Mouse (Mus musculus): ENCODE measurements around the gene Emilin2.

Emilin2 gene

GRCm38 (mm10) chr17:71260658-71261057, 51.1 kb downstream of the Emilin2 start:
- DNase-seq, result no peak

- DNase-seq, result no peak
These were observed 52.1 kb downstream of the Emilin2 start for GRCm38 (mm10) chr17:71259727-71260126.

- no peak for DNase-seq
These were observed 54.8 kb downstream of the Emilin2 start for GRCm38 (mm10) chr17:71256806-71257536.

- peak; percentile 36 for DNase-seq
These were observed 55.6 kb downstream of the Emilin2 start for GRCm38 (mm10) chr17:71256068-71256615.

- DNase-seq, result peak; percentile 75
These were observed 57.0 kb downstream of the Emilin2 start for GRCm38 (mm10) chr17:71254736-71255135.

DNA sequence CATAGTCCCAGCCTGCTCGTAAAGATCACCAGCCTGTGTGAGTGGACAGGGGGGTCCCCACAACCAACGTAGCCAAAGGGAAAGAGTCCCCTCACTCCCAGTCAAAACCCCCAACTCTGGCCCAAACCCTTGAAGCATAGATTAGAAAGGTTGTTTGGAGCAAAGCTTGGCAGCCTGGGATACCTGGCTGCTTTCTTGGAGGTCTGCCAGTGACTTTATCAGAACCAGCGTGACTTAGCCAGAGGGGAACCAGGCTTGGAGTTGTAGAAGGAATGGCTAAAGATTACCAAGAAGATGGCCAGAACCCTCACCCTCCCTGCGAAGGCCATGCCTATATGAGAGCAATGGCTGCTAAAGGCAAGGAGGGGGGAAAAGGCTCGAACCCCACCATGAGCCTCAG, 57.7 kb downstream of the Emilin2 start:
- DNase-seq, result no peak

DNA sequence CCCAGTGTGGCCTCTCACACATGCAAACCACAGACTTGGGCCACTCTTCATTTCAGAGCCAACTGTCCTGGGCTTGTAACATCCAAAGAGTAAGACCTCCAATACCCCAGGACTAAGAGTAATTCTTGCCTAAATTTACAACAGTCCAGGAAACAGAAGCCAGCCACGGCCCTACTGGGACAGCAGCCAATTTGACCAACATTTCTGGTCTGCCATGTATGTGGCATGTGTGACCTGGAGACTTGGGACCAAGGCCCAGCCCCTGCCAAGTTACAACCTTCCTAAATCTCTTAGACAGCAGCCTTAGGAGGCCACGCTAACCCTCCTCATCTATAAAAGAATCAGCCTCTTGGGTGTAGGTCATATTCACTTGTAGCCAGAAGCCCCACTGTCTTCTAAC, 58.4 kb downstream of the Emilin2 start:
- no peak for DNase-seq

DNA sequence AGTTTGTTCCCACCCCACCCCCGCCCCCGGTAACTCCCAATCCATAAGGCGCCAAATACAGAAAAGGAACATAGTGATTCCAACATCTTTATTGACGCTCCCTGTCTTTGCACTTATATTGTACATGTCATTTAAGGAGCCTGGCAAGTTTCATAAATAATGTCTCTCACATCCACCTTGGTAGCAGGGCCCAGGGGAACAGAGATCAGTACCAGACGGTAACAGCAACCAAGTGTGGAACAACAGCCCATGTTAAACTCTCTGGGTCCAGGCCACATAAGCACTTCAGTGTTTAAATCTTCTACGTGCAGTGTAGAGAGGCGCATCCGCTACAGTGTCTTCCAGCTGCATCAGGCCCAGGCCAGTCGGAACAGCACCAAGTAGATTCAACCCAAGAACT, 59.7 kb downstream of the Emilin2 start:
- no peak for DNase-seq

DNA sequence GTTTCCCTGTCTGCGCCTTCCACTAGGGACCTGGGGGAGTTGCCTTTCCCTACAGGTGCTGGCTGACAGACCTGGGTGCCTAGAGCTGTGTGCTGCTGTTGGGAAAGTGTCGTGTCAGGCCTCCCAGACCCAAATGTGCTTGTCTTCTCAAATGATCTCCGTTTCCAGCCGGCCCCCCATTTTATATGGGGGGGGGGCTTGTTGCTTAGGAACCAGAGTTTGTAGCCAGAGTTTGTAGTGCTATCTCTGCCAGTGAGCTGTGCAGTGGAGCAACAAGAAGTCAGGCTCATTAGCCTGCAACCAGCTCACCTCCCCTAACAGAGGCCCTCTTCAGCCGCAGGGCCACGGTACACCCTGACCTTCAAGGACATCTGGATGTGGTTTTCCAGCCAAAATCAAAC, 60.2 kb downstream of the Emilin2 start:
- no peak for DNase-seq

DNA sequence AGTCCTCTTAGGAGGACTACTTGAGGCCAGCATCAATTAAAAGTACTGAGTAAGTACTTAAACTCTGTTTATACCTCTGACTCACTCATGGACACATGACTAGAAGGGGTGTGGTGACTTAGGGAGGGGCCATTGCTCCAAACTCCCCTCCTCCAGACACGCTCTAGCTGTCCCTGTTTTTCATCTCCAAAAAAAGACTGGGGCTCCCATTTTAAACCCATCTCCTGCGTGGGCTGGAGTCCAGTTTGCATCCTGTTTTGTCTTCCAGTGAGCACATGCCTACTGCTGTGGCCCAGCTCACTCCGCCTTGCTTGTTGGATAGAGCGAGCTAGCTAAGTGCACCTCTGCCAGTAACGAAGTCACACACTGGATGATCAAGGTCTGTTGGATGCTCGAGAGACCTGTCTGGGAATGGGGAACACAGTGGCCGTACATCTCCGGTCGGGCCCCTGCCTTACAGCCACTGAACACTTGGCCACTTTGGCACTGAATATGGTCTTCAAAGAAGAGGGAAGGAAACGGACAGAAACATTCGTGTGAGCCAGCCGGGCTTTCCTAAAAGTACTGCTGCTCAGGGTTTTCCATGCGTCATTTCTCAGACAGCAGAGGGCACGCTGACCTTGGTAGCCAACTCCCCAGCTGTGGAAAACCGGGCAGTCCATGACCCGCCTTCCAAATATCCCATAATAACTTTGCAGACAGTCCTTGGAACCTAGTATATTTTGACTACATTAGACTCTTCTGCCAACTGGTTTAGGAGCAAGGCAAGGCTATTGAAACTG, 60.8 kb downstream of the Emilin2 start:
- no peak for DNase-seq

DNA sequence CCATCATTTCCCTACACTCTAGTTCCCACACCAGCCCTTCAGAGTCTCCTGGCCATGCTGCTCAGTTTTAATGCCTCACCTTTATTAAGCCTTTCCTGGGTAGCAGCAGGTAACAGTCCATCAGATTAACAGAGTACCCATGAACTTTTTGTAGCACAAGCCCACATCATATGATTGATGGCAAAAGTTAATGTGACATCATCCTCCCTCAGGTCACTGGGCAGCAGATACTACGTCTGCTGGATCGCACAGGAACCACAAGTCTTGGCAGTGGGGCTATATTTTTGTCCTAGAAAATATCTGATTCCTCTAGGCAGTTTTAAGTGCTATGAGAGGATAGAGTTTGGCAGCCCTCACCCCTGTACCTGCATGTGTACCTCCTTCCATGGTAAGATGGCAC, 61.7 kb downstream of the Emilin2 start:
- DNase-seq, result no peak

- no peak for DNase-seq
These were observed 62.8 kb downstream of the Emilin2 start for GRCm38 (mm10) chr17:71248963-71249362.

GRCm38 (mm10) chr17:71246022-71246421, 65.8 kb downstream of the Emilin2 start:
- DNase-seq, result no peak

- DNase-seq, result no peak
These were observed 66.6 kb downstream of the Emilin2 start for GRCm38 (mm10) chr17:71245133-71245532.

DNA sequence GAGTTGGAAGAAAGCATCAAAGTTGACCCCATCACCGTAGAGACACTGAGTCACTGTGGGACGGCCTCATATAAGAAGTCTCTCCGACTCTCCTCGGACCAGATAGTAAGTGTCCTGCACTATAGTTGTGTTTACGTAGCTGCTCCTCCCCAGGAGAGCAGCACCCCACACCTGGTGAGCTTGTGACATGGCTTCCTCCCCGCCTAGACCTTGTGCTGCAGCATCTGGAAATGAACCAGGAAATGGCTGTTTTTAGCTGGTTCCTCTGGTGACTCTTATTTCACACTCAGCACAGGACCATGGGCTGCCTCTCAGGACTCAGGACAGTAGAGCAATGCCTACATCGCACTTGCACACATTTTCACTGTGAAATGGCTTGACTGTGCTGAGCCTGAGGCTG, 69.1 kb downstream of the Emilin2 start:
- DNase-seq, result no peak

DNA sequence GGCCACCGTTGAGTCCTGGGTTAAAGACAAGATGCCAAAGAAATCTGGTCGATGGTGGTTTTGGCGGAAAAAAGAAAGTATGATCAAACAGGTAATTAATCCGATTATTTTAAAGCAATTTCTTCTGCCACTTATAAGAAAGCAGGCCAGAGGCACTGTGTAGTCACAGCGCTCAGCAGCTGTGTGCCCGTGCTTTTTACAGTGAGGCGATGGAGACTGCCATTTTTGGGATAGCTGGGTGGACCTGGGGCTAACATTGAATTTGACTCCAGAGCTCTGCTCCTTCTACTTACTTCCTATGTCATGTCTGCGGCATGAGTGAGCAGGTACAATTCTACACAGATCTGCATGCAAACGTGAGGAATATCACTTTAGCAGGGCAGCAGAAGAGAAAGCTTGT, 71.0 kb downstream of the Emilin2 start:
- no peak for DNase-seq

GRCm38 (mm10) chr17:71238494-71238893, 73.3 kb downstream of the Emilin2 start:
- no peak for DNase-seq

DNA sequence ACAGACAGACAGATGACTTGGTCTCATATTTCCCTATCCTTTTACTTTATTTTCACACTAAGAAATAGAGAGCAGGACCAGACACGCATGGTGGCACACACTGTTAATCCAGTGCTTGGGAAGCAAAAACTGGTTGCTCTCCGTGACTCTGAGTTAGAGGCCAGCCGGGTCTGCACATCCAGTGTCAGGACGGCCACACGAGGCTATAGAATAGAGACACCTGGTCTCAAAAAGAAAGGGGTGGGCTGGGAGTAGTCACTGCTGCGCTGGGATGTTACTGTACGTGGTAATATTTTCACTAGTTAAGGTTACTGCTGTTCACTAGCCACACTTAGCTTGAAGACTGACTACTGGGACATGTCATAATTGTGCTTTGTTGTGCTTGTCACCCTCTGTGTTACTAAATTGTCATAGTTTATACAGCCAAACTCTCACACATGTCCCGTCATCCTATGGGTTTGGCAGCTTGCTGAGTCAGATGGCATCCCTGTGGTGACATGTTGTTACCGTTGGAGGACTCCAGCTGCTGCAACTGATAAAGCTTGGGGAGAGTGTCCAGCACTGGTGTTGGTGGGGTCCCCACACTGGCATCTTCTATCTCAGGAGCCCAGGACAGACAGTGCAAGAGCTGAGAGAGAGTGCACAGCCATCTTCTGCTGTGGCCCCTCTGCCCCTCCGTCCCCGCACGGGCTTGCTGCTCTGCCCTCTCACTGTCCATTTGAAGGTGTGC, 76.4 kb downstream of the Emilin2 start:
- DNase-seq, result no peak

DNA sequence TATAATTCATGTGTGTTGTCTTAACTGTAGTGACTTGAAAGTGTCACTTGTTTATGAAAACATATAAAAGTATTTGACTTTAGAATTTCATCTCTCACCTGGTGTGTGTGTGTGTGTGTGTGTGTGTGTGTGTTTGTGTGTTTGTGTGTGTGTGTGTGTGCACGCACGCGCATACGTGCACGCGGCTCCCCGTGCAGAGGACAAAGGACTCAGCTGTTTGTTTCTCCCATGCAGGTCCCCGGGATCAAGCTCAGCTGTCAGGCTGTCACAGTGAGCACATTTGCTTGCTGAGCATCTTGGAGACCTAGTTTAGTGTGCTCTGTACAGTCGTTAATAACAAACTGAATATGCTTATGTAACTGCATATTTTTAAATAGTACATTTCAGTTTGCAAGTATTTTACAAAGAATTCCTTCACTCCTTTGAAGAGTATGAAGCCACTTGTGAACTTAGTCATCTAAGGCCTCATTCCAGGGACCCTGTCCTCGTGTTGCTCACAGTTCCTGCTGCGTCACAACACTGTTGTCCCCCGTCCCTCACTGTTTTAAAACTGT, 77.7 kb downstream of the Emilin2 start:
- no peak for DNase-seq

- no peak for DNase-seq
These were observed 78.6 kb downstream of the Emilin2 start for GRCm38 (mm10) chr17:71233210-71233609.

DNA sequence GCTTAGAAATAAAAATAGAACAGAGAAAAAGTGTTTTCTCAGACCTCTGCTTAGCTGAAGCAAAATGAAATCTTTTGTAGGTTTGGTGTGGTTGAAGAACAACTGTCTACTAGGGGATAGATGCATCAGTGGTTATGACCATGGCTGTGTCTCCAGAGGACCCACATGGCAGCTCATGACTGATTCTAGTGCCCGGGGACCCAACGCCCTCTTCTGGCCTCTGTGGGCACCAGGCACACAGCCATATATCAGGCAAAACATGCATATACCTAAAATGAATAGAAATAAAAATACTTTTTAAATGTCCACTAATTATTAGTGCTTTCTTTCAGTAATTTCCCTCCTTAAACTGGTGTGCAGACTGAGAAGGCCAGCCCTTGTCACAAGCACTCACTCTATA, 79.8 kb downstream of the Emilin2 start:
- DNase-seq, result no peak

- DNase-seq, result no peak
These were observed 81.6 kb downstream of the Emilin2 start for GRCm38 (mm10) chr17:71230108-71230709.

- DNase-seq, result no peak
These were observed 83.1 kb downstream of the Emilin2 start for GRCm38 (mm10) chr17:71228651-71229050.

All from thymus, postnatal 4 days (tissue).